ENCODE assay signal across 8 mouse cellular contexts in genomic region chr5:34188856-34189255, GRCm38 (mm10). TPM values are rescaled to one million over a fixed set of nuclear protein-coding genes. Genes with fewer than 3 reads are reported as not detected.
DNase-seq lines count a peak whose midpoint lies in the region; ATAC-seq and TF ChIP-seq lines count a peak whose summit lies in the region.

No protein-coding gene starts in this region.

- peak in 1 of 2 experiments; percentile 21 for DNase-seq in cerebellum, adult 2 months
- no peak for DNase-seq in cerebellum, postnatal 4 days (ENCODE audit: low spot score in 2 of 2)
- DNase-seq in lung, embryonic 14.5 days, result no peak
- no peak for DNase-seq in lung, adult 18-20 months
- DNase-seq in ovary, postnatal 14 days (ENCODE audit: low spot score), result no peak
- DNase-seq in urinary bladder, postnatal 36 days (ENCODE audit: low spot score in 2 of 2), result no peak

- no peak for ATAC-seq in lung, embryonic 14.5 days (ENCODE audit: insufficient read depth)
- ATAC-seq in hindbrain, embryonic 15.5 days (ENCODE audit: low FRiP score, low read depth), result no peak
- ATAC-seq in neural tube, embryonic 12.5 days (ENCODE audit: low FRiP score, low read depth), result no peak

- WGBS in cerebellum, adult 2 months, result 68% methylated on average over 2 of the region's 2 CpGs
- WGBS in lung, embryonic 14.5 days, result 73% methylated on average over 2 of the region's 2 CpGs
- 75% methylated on average over 2 of the region's 2 CpGs for WGBS in hindbrain, embryonic 15.5 days
- WGBS in neural tube, embryonic 12.5 days, result 70% methylated on average over 2 of the region's 2 CpGs

- H3K4me3 ChIP-seq in cerebellum, adult 2 months (replicated peaks; ENCODE audit: insufficient read depth, low read depth, low read length), result no peak overlapping the region
- peak overlapping the region; percentile 93; the same call in 1 of the 2 replicates for H3K4me3 ChIP-seq in lung, embryonic 14.5 days (ENCODE audit: low read depth, low read length)
- peak overlapping the region; percentile 88 for H3K4me3 ChIP-seq in hindbrain, embryonic 15.5 days
- no peak overlapping the region for H3K4me3 ChIP-seq in neural tube, embryonic 12.5 days

- H3K27ac ChIP-seq in cerebellum, adult 2 months (ENCODE audit: insufficient read depth, low read length), result 0 out of 2 replicates have a peak overlapping the region, but pooled peaks have one; percentile 28
- H3K27ac ChIP-seq in lung, embryonic 14.5 days (ENCODE audit: low read depth), result no peak overlapping the region
- H3K27ac ChIP-seq in hindbrain, embryonic 15.5 days (replicated peaks), result no peak overlapping the region
- no peak overlapping the region for H3K27ac ChIP-seq in neural tube, embryonic 12.5 days

- H3K27me3 ChIP-seq in cerebellum, adult 2 months (ENCODE audit: control insufficient read depth, insufficient read depth, low read length), result no peaks in the 10 kb centered on the region
- H3K27me3 ChIP-seq in lung, embryonic 14.5 days (ENCODE audit: insufficient read depth, low read length), result no peaks in the 10 kb centered on the region
- H3K27me3 ChIP-seq in hindbrain, embryonic 15.5 days, result no peaks in the 10 kb centered on the region
- no peaks in the 10 kb centered on the region for H3K27me3 ChIP-seq in neural tube, embryonic 12.5 days (replicated peaks)

- no peak for TF ChIP-seq POLR2A in cerebellum, adult 2 months (IDR thresholded peaks at IDR 0.05; ENCODE audit: borderline replicate concordance, insufficient read depth, low read length)

- no peaks in the 10 kb centered on the region for H3K9me3 ChIP-seq in lung, embryonic 14.5 days (ENCODE audit: low read depth, low read length)
- no peaks in the 10 kb centered on the region for H3K9me3 ChIP-seq in hindbrain, embryonic 15.5 days
- H3K9me3 ChIP-seq in neural tube, embryonic 12.5 days, result no peaks in the 10 kb centered on the region

- no peak for TF ChIP-seq CTCF in cerebellum, adult 2 months (IDR thresholded peaks at IDR 0.05; ENCODE audit: borderline replicate concordance, insufficient read depth, low read depth, low read length)
- no peak for TF ChIP-seq CTCF in lung, embryonic 14.5 days (IDR thresholded peaks at IDR 0.05; ENCODE audit: low read depth)

- H3K9ac ChIP-seq in lung, embryonic 14.5 days, result peak overlapping the region; percentile 72
- peak overlapping the region; percentile 63; the same call in 1 of the 2 replicates for H3K9ac ChIP-seq in hindbrain, embryonic 15.5 days
- H3K9ac ChIP-seq in neural tube, embryonic 12.5 days, result no peak overlapping the region

- 0 out of 2 replicates have a peak, but pooled peaks cover 10% of the 10 kb centered on the region for H3K36me3 ChIP-seq in lung, embryonic 14.5 days (ENCODE audit: insufficient read depth)
- no peaks in the 10 kb centered on the region for H3K36me3 ChIP-seq in hindbrain, embryonic 15.5 days
- no peaks in the 10 kb centered on the region for H3K36me3 ChIP-seq in neural tube, embryonic 12.5 days

- peaks cover 34% of the 10 kb centered on the region for H3K4me1 ChIP-seq in cerebellum, adult 2 months (ENCODE audit: control insufficient read depth, insufficient read depth, low read length)
- peaks cover 12% of the 10 kb centered on the region; the same call in 1 of the 2 replicates for H3K4me1 ChIP-seq in lung, embryonic 14.5 days (ENCODE audit: insufficient read depth)
- H3K4me1 ChIP-seq in hindbrain, embryonic 15.5 days (replicated peaks), result peaks cover 41% of the 10 kb centered on the region
- peaks cover 31% of the 10 kb centered on the region for H3K4me1 ChIP-seq in neural tube, embryonic 12.5 days

- H3K4me2 ChIP-seq in lung, embryonic 14.5 days, result peak overlapping the region; percentile 76
- H3K4me2 ChIP-seq in hindbrain, embryonic 15.5 days, result peak overlapping the region; percentile 74
- H3K4me2 ChIP-seq in neural tube, embryonic 12.5 days (replicated peaks), result peak overlapping the region; percentile 87

RNA-seq across cellular contexts. Expression of gene Mxd4, which starts 1.3 kb away (rescaled TPM):
- polyA plus RNA-seq in cerebellum, adult 2 months (2012; rRNA removed), result 91.6 and 96.5 TPM in 2 replicates
- polyA plus RNA-seq in lung, embryonic 14.5 days (2014; fragmentation: Nextera tagmentation; extraction: Ambion mirVana), result 47.6 and 50.8 TPM in 2 replicates
- 33.5 and 34.2 TPM in 2 replicates for polyA plus RNA-seq in hindbrain, embryonic 15.5 days (2015; fragmentation: Nextera tagmentation; extraction: Ambion mirVana)
- 29.2 and 35.6 TPM in 2 replicates for polyA plus RNA-seq in neural tube, embryonic 12.5 days (2016; fragmentation: Nextera tagmentation; extraction: Ambion mirVana)

RNA-seq across cellular contexts. Expression of gene Haus3, which starts 19.5 kb away (rescaled TPM):
- polyA plus RNA-seq in cerebellum, adult 2 months (2012; rRNA removed), result 11.0 TPM in 2 replicates
- polyA plus RNA-seq in lung, embryonic 14.5 days (2014; fragmentation: Nextera tagmentation; extraction: Ambion mirVana), result 44.0 and 46.8 TPM in 2 replicates
- polyA plus RNA-seq in hindbrain, embryonic 15.5 days (2015; fragmentation: Nextera tagmentation; extraction: Ambion mirVana), result 13.5 and 14.5 TPM in 2 replicates
- polyA plus RNA-seq in neural tube, embryonic 12.5 days (2016; fragmentation: Nextera tagmentation; extraction: Ambion mirVana), result 28.7 and 31.6 TPM in 2 replicates

RNA-seq across cellular contexts. Expression of gene Poln, which starts 19.6 kb away (rescaled TPM):
- polyA plus RNA-seq in cerebellum, adult 2 months (2012; rRNA removed), result 0.82 and 1.0 TPM in 2 replicates
- 1.2 and 1.4 TPM in 2 replicates for polyA plus RNA-seq in lung, embryonic 14.5 days (2014; fragmentation: Nextera tagmentation; extraction: Ambion mirVana)
- polyA plus RNA-seq in hindbrain, embryonic 15.5 days (2015; fragmentation: Nextera tagmentation; extraction: Ambion mirVana), result 0.45 and 0.77 TPM in 2 replicates
- polyA plus RNA-seq in neural tube, embryonic 12.5 days (2016; fragmentation: Nextera tagmentation; extraction: Ambion mirVana), result 0.31 and 0.61 TPM in 2 replicates

Comparison
In these comparisons a context has a peak if more than half of its experiments do, and no peak if none do; other contexts are left out.
1. H3K4me3 ChIP-seq: peak in lung, embryonic 14.5 days (single experiment) and hindbrain, embryonic 15.5 days (single experiment); none in cerebellum, adult 2 months (single experiment) and neural tube, embryonic 12.5 days (single experiment).
2. Peak in every context shown above with its lines, with median percentiles within 50 percentile points of each other: H3K4me2 ChIP-seq.